Mouse (Mus musculus) adipose tissue, adult 10 weeks (tissue): ENCODE data around the gene AI464131. TPM values are rescaled to one million over a fixed set of nuclear protein-coding genes. Genes with fewer than 3 reads are reported as not detected.

ENCODE experiments used
- polyA plus RNA-seq: library from polyadenylated mRNA; stranded (reverse); fragments of 350-450 nt; fragmentation: Illumina TruSeq; extraction: RNeasy Lipid Tissue Mini Kit (QIAGEN cat#74804); gene quantifications from one replicate; pipeline ENCODE4 v1.2.3, GENCODE M21; 2014; ENCODE audit warnings: low read depth, low replicate concordance

AI464131 gene
- 11.5 TPM for polyA plus RNA-seq

GRCm38 (mm10) chr4:41502986-41503412 lies at the start of gene AI464131:
Gene AI464131 (minus strand): TSS chr4:41503076.

GRCm38 (mm10) chr4:41517233-41517632 lies 14.4 kb upstream of the AI464131 start, which contains the start of gene 1110017D15Rik:
Gene 1110017D15Rik (minus strand): TSS chr4:41517333.

GRCm38 (mm10) chr4:41464345-41465286 lies 38.3 kb downstream of the AI464131 start, which contains the start of the genes Kif24 and Nudt2:
Gene Kif24 (minus strand): TSS chr4:41464887.
Gene Nudt2 (plus strand): TSS chr4:41465151.

Other genes starting within 250 kb of the AI464131 start
- gene Ubap2, start 227.9 kb downstream of the AI464131 start, polyA plus RNA-seq: 42.6 TPM
- gene Dcaf12, start 188.2 kb downstream of the AI464131 start, polyA plus RNA-seq: 33.1 TPM
- gene Ubap1, start 154.1 kb downstream of the AI464131 start, polyA plus RNA-seq: 33.3 TPM
- gene Kif24, start 38.2 kb downstream of the AI464131 start, polyA plus RNA-seq: 1.4 TPM
- 29.5 TPM for gene Nudt2, start 37.9 kb downstream of the AI464131 start, polyA plus RNA-seq
- gene 1110017D15Rik, start 14.3 kb upstream of the AI464131 start, polyA plus RNA-seq: 17.3 TPM
- 15.3 TPM for gene Fam219a, start 66.5 kb upstream of the AI464131 start, polyA plus RNA-seq
- 3.5 TPM for gene Dnaic1, start 66.7 kb upstream of the AI464131 start, polyA plus RNA-seq
- gene Enho, start 137.2 kb upstream of the AI464131 start, polyA plus RNA-seq: 6.7 TPM
- 5.9 TPM for gene Cntfr, start 194.0 kb upstream of the AI464131 start, polyA plus RNA-seq
- gene Il11ra1, start 196.9 kb upstream of the AI464131 start, polyA plus RNA-seq: 70.6 TPM
- 28.9 TPM for gene Rpp25l, start 210.5 kb upstream of the AI464131 start, polyA plus RNA-seq
- gene Dctn3, start 220.1 kb upstream of the AI464131 start, polyA plus RNA-seq: 116 TPM
- gene Arid3c, start 228.1 kb upstream of the AI464131 start, polyA plus RNA-seq: not detected